Mouse (Mus musculus): Measurements from ENCODE around the gene Dnajb12. TPM values are rescaled to one million over a fixed set of nuclear protein-coding genes. Genes with fewer than 3 reads are reported as not detected.

Gene Dnajb12
- polyA plus RNA-seq, 1 experiment from 2014 or later: 18.6 TPM

DNA sequence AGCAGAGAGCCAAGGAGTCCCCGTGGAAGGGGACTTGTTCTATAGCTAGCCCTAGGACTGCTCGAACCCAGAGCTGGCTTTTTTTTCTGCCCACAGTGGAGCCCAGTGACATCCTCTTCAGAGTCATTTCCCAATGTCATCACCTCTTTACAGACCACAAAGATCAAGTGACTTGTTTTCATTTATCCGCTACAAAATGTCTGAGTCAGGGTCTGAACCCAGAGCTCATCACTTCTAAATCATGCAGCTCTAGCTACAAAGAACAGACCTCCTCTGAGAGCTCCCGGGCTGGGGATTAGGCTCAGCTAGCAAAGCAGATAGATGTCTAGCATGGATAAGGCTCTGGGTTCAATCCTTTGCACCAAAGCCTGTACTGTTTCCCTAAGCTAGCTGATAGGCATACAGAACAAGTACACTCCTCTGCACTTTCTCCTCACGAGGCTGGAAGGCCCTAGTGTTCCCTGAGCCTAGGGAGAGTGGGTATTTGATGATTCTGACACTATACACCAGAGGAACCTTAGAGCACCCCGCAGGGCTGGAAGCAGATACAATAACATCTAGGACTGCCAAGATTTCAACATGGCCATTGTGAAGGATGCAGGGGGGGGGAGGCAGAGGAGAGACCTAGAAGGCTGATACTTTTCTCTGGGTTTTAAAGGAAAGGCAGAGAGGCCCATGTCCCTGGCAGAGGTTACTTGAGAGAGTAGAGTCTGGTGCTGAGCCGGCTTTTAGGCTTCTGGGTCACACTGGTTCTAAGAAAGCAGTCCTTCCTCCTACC lies 68.1 kb downstream of the Dnajb12 start:
- Histone ChIP-seq H3K9me3 (no peaks in the 10 kb centered on the region), H3K27ac (0 out of 2 replicates have a peak overlapping the region, but pooled peaks have one; percentile 19), H3K4me2 (replicated peaks) (no peak overlapping the region), H3K4me1 (replicated peaks) (peaks cover 43% of the 10 kb centered on the region), H3K9ac (replicated peaks) (no peak overlapping the region), H3K4me3 (replicated peaks) (no peak overlapping the region), H3K27me3 (no peaks in the 10 kb centered on the region), H3K36me3 (no peaks in the 10 kb centered on the region)
- WGBS: 67% methylated on average over 7 of the region's 7 CpGs
- ATAC-seq: no peak

DNA sequence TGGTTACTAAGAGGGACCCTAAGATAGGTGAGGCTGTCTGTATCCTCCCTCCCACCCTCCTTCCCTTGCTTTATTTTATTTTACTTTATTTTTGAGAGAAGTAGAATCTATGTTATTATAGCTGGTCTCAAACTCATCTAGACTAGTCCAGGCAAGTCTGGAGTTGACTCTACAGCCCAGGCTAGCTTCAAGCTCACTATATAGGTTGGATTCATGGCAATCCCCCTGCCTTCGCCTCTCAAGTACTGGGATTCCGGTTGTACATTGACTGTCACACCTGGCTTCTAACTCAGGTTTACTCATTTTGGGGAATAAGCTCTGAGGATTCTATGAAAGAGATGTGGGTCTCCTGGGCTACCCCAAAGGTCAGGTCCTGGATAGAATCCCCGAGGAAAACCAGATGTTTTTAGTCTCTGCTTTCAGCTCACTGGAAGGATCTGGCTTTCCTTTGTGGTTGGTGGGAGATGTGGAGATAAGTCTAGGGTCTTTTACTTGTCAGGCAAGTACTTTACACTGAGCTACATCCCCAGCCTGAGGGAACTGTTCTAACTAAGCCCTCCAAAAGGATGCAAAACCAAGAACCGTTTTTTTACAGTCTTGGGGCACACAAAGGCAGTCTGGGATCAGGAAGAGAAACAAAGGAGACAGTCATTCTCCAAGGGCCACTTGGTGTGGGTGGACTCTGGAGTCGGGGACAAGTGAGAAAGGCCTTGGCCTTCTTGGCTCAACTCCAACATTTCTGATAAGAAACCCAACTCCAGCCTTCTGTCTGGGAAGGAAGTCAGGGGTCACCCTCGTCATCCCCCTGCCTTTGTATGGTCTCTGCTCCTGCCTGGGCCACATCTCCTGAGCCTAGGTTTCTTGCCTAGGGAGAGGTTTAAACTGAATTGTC lies 69.3 kb downstream of the Dnajb12 start:
- H3K9me3 ChIP-seq: no peaks in the 10 kb centered on the region
- H3K9ac ChIP-seq (replicated peaks): no peak overlapping the region
- H3K36me3 ChIP-seq: no peaks in the 10 kb centered on the region
- peak overlapping the region; percentile 96 for H3K4me2 ChIP-seq (replicated peaks)
- peak overlapping the region; percentile 96; the same call in 1 of the 2 replicates for H3K4me3 ChIP-seq (replicated peaks)
- WGBS: 59% methylated on average over 6 of the region's 6 CpGs
- no peaks in the 10 kb centered on the region for H3K27me3 ChIP-seq
- no peak for ATAC-seq
- 0 out of 2 replicates have a peak overlapping the region, but pooled peaks have one; percentile 10 for H3K27ac ChIP-seq
- H3K4me1 ChIP-seq (replicated peaks): peaks cover 39% of the 10 kb centered on the region

Other genes with a start within 250 kb of the Dnajb12 start
- gene Micu1, start 177.1 kb upstream of the Dnajb12 start, polyA plus RNA-seq (2015; fragmentation: Nextera tagmentation; extraction: Ambion mirVana): 72.2 and 73.0 TPM in 2 replicates
- gene Ddit4, start 72.3 kb downstream of the Dnajb12 start, polyA plus RNA-seq (2015; fragmentation: Nextera tagmentation; extraction: Ambion mirVana): 48.5 and 58.7 TPM in 2 replicates
- gene Ascc1, start 123.2 kb downstream of the Dnajb12 start, polyA plus RNA-seq (2015; fragmentation: Nextera tagmentation; extraction: Ambion mirVana): 49.5 and 50.6 TPM in 2 replicates
- 121 TPM in 2 replicates for gene Anapc16, start 123.6 kb downstream of the Dnajb12 start, polyA plus RNA-seq (2015; fragmentation: Nextera tagmentation; extraction: Ambion mirVana)
- gene Spock2, start 226.7 kb downstream of the Dnajb12 start, polyA plus RNA-seq (2015; fragmentation: Nextera tagmentation; extraction: Ambion mirVana): 51.8 TPM in 2 replicates